In genomic region chr5:31452886-31453410, GRCm38 (mm10) we compare ENCODE assay signal across 8 mouse cellular contexts. TPM values are rescaled to one million over a fixed set of nuclear protein-coding genes. Genes with fewer than 3 reads are reported as not detected.
DNase-seq lines count a peak whose midpoint lies in the region; ATAC-seq and TF ChIP-seq lines count a peak whose summit lies in the region.

No protein-coding gene starts in this region.

- in situ Hi-C loops in CH12.LX (cut with MboI; ENCODE audit: low pct_ligation_motif_present, low pct_unique_long_range_greater_than_20kb, low sequenced_read_pairs), result no loop called here

- peaks cover 18% of the 10 kb centered on the region for H3K79me2 ChIP-seq in CH12.LX (replicated peaks; ENCODE audit: control insufficient read depth, extremely low read depth, insufficient read depth, poor library complexity, severe bottlenecking)

- no peaks in the 10 kb centered on the region for H3K9me3 ChIP-seq in heart, embryonic 13.5 days
- H3K9me3 ChIP-seq in CH12.LX (replicated peaks; ENCODE audit: low read length), result no peaks in the 10 kb centered on the region
- H3K9me3 ChIP-seq in liver, embryonic 11.5 days (ENCODE audit: control insufficient read depth, low read length), result no peaks in the 10 kb centered on the region

- peaks cover 14% of the 10 kb centered on the region for H3K4me1 ChIP-seq in heart, embryonic 13.5 days
- peaks cover 3 to 18% of the 10 kb centered on the region in 2 experiments; a peak in 2 of 4 replicates for H3K4me1 ChIP-seq in CH12.LX (ENCODE audit: control insufficient read depth in 1 of 2, insufficient read depth in 2 of 2)
- no peaks in the 10 kb centered on the region for H3K4me1 ChIP-seq in embryonic fibroblast, embryonic 13.5 days (ENCODE audit: control insufficient read depth, insufficient read depth, low read length)
- H3K4me1 ChIP-seq in liver, embryonic 11.5 days (replicated peaks; ENCODE audit: control insufficient read depth, insufficient read depth, low read length), result peaks cover 9% of the 10 kb centered on the region

- TF ChIP-seq EP300 in CH12.LX (IDR thresholded peaks at IDR 0.05; ENCODE audit: low read length), result no peak

- H3K27me3 ChIP-seq in heart, embryonic 13.5 days (replicated peaks), result no peaks in the 10 kb centered on the region
- H3K27me3 ChIP-seq in CH12.LX (replicated peaks), result no peaks in the 10 kb centered on the region
- no peaks in the 10 kb centered on the region for H3K27me3 ChIP-seq in liver, embryonic 11.5 days (replicated peaks; ENCODE audit: control insufficient read depth, insufficient read depth, low read length)

- dilution Hi-C loops in CH12.LX (cut with MboI; ENCODE audit: extremely low pct_ligation_motif_present, extremely low pct_unique_long_range_greater_than_20kb, low sequenced_read_pairs), result no loop called here

- peak overlapping the region; percentile 54 for H3K4me3 ChIP-seq in heart, embryonic 13.5 days
- H3K4me3 ChIP-seq in CH12.LX (replicated peaks in 1 of 3; ENCODE audit: low read depth in 2 of 3, low read length in 2 of 3, poor library complexity in 1 of 3), result peak overlapping the region; percentile 53 to 79 (median 78)
- peak overlapping the region; percentile 79 for H3K4me3 ChIP-seq in embryonic fibroblast, embryonic 13.5 days (ENCODE audit: insufficient read depth, low read length)
- H3K4me3 ChIP-seq in liver, embryonic 11.5 days (ENCODE audit: low read depth, low read length), result peak overlapping the region; percentile 63

- no peak for TF ChIP-seq POLR2A in CH12.LX (IDR thresholded peaks at IDR 0.05; ENCODE audit: low read depth, low read length)
- TF ChIP-seq POLR2A in embryonic fibroblast, embryonic 13.5 days (IDR thresholded peaks at IDR 0.05; ENCODE audit: low read depth, low read length), result no peak; the same call in 1 of the 2 replicates

- no peak for DNase-seq in heart, adult 11 months
- peak; percentile 6 for DNase-seq in CH12.LX (ENCODE audit: extremely low read depth)
- peak; percentile 36 for DNase-seq in liver, embryonic 11.5 days (ENCODE audit: low spot score)
- DNase-seq in thymus, postnatal 14 days, result peak; percentile 16
- no peak for DNase-seq in ovary, postnatal 14 days (ENCODE audit: low spot score)
- DNase-seq in layer of hippocampus, adult 9-11 months, result no peak

- no peak for ATAC-seq in heart, embryonic 13.5 days (ENCODE audit: extremely low read depth, insufficient number of reproducible peaks, low FRiP score, low TSS enrichment)
- no peak for ATAC-seq in liver, embryonic 11.5 days (replicated peaks; ENCODE audit: low FRiP score)

- H3K27ac ChIP-seq in heart, embryonic 13.5 days (replicated peaks), result peak overlapping the region; percentile 20; the same call in 1 of the 2 replicates
- no peak overlapping the region for H3K27ac ChIP-seq in CH12.LX (ENCODE audit: insufficient read depth, low read depth)
- no peak overlapping the region for H3K27ac ChIP-seq in embryonic fibroblast, embryonic 13.5 days (ENCODE audit: insufficient read depth, low read length)
- H3K27ac ChIP-seq in liver, embryonic 11.5 days (ENCODE audit: low read depth, low read length), result no peak overlapping the region

- H3K36me3 ChIP-seq in heart, embryonic 13.5 days, result no peaks in the 10 kb centered on the region
- peaks cover 0 to 1% of the 10 kb centered on the region in 2 experiments for H3K36me3 ChIP-seq in CH12.LX (replicated peaks in 1 of 2; ENCODE audit: control insufficient read depth in 1 of 2, insufficient read depth in 1 of 2, low read length in 1 of 2)
- no peaks in the 10 kb centered on the region; the same call in 1 of the 2 replicates for H3K36me3 ChIP-seq in liver, embryonic 11.5 days (ENCODE audit: control insufficient read depth, insufficient read depth, low read length)

- peak overlapping the region; percentile 86 for H3K9ac ChIP-seq in heart, embryonic 13.5 days
- H3K9ac ChIP-seq in CH12.LX (ENCODE audit: insufficient read depth, low read depth), result peak overlapping the region; percentile 94
- peak overlapping the region; percentile 76 for H3K9ac ChIP-seq in liver, embryonic 11.5 days (ENCODE audit: low read depth, low read length)

- TF ChIP-seq CTCF in CH12.LX (conservative IDR thresholded peaks at IDR 0.05 in 1 of 2, IDR thresholded peaks at IDR 0.05 in 1 of 2; ENCODE audit: low read depth in 2 of 2, low read length in 2 of 2), result no peak
- TF ChIP-seq CTCF in embryonic fibroblast, embryonic 13.5 days (IDR thresholded peaks at IDR 0.05; ENCODE audit: borderline replicate concordance, insufficient read depth, low read length), result no peak

- peak overlapping the region; percentile 89 for H3K4me2 ChIP-seq in heart, embryonic 13.5 days
- peak overlapping the region; percentile 92 for H3K4me2 ChIP-seq in CH12.LX (ENCODE audit: insufficient read depth, low read depth, poor library complexity, severe bottlenecking)
- peak overlapping the region; percentile 96 for H3K4me2 ChIP-seq in liver, embryonic 11.5 days

- WGBS in heart, embryonic 13.5 days, result 11% methylated on average over 7 of the region's 7 CpGs
- WGBS in liver, embryonic 11.5 days, result 10% methylated on average over 7 of the region's 7 CpGs

- no peak for TF ChIP-seq RAD21 in CH12.LX (IDR thresholded peaks at IDR 0.05; ENCODE audit: low read depth, low read length)

TF ChIP-seq in CH12.LX, 34 proteins besides CTCF, POLR2A, EP300 and RAD21:
- no peak for TF ChIP-seq JUN (IDR thresholded peaks at IDR 0.05; ENCODE audit: insufficient read depth, low read depth, low read length)

RNA-seq across cellular contexts. Expression of gene Zfp512, which starts 0.7 kb away (rescaled TPM):
- polyA plus RNA-seq in heart, embryonic 13.5 days (2015; fragmentation: Nextera tagmentation; extraction: Ambion mirVana), result 30.6 and 38.2 TPM in 2 replicates
- total RNA-seq in CH12.LX (2012; rRNA removed) (13.6 and 16.5 TPM in 2 replicates), CH12.LX (2014; rRNA removed) (16.0 and 17.2 TPM in 2 replicates)
- polyA plus RNA-seq in CH12.LX (2012; ENCODE audit: insufficient read length, low read depth), result 15.4 and 16.5 TPM in 2 replicates
- polyA plus RNA-seq in embryonic fibroblast, embryonic 13.5 days (2011; ENCODE audit: insufficient read length, low read depth, missing spikeins), result 24.3 and 30.1 TPM in 2 replicates
- 39.7 and 40.9 TPM in 2 replicates for polyA plus RNA-seq in liver, embryonic 11.5 days (2014; fragmentation: Nextera tagmentation; extraction: Ambion mirVana)

RNA-seq across cellular contexts. Expression of gene 4930548H24Rik, which starts 32.6 kb away (rescaled TPM):
- not detected in 2 replicates for polyA plus RNA-seq in heart, embryonic 13.5 days (2015; fragmentation: Nextera tagmentation; extraction: Ambion mirVana)
- total RNA-seq in CH12.LX (2012; rRNA removed) (0.08 TPM in 1 of 2 replicates, not detected in the other), CH12.LX (2014; rRNA removed) (0.19 TPM in 1 of 2 replicates, not detected in the other)
- 0.18 TPM in 1 of 2 replicates, not detected in the other for polyA plus RNA-seq in CH12.LX (2012; ENCODE audit: insufficient read length, low read depth)
- 0.26 TPM in 1 of 2 replicates, not detected in the other for polyA plus RNA-seq in embryonic fibroblast, embryonic 13.5 days (2011; ENCODE audit: insufficient read length, low read depth, missing spikeins)
- polyA plus RNA-seq in liver, embryonic 11.5 days (2014; fragmentation: Nextera tagmentation; extraction: Ambion mirVana), result 0.14 TPM in 1 of 2 replicates, not detected in the other

RNA-seq across cellular contexts. Expression of gene Gpn1, which starts 41.6 kb away (rescaled TPM):
- 46.7 and 50.3 TPM in 2 replicates for polyA plus RNA-seq in heart, embryonic 13.5 days (2015; fragmentation: Nextera tagmentation; extraction: Ambion mirVana)
- total RNA-seq in CH12.LX (2012; rRNA removed) (30.6 and 40.8 TPM in 2 replicates), CH12.LX (2014; rRNA removed) (37.3 and 47.5 TPM in 2 replicates)
- 38.7 and 42.6 TPM in 2 replicates for polyA plus RNA-seq in CH12.LX (2012; ENCODE audit: insufficient read length, low read depth)
- 24.9 and 32.9 TPM in 2 replicates for polyA plus RNA-seq in embryonic fibroblast, embryonic 13.5 days (2011; ENCODE audit: insufficient read length, low read depth, missing spikeins)
- polyA plus RNA-seq in liver, embryonic 11.5 days (2014; fragmentation: Nextera tagmentation; extraction: Ambion mirVana), result 50.3 and 55.3 TPM in 2 replicates

Comparison
In these comparisons a context has a peak if more than half of its experiments do, and no peak if none do; other contexts are left out.
1. DNase-seq: peak in CH12.LX (single experiment), liver, embryonic 11.5 days (single experiment) and thymus, postnatal 14 days (single experiment); none in heart, adult 11 months (single experiment), ovary, postnatal 14 days (single experiment) and layer of hippocampus, adult 9-11 months (single experiment).
2. Peak in every context shown above with its lines, with median percentiles within 50 percentile points of each other: H3K4me2 ChIP-seq, H3K4me3 ChIP-seq and H3K9ac ChIP-seq.